Comparison of ENCODE assay signal across 8 mouse cellular contexts in the genomic region with DNA sequence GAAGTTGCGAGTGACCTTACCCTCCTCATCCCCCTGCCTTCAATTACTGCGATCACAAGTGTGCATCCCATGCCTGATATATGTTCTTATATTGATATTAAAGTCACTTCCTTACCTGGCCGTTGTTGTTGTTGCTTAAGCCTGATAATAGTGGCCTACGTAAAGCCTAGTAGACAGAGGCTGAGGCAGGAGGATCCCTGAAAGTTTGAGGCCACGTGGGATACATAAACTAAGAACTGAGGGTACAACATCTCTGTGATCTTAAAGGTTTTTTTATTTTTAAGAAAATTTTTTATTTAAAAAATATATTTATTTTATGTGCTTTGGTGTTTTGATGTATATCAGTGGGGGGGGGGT. TPM values are rescaled to one million over a fixed set of nuclear protein-coding genes. Genes with fewer than 3 reads are reported as not detected.
DNase-seq lines count a peak whose midpoint lies in the region; ATAC-seq and TF ChIP-seq lines count a peak whose summit lies in the region.

A gene (plus strand): TSS at position 258 of the 357 bp plus-strand sequence.

- DNase-seq in lung, postnatal 10 days, result no peak
- DNase-seq in forebrain, embryonic 11.5 days (ENCODE audit: low spot score), result no peak
- DNase-seq in urinary bladder, postnatal 10 days (ENCODE audit: low spot score), result no peak
- DNase-seq in thymus, adult 2 months, result no peak
- DNase-seq in kidney, adult 11 months, result no peak

- TF ChIP-seq POLR2A in thymus, adult 2 months (IDR thresholded peaks at IDR 0.05; ENCODE audit: control insufficient read depth, extremely low read depth, insufficient read depth, low read length, poor library complexity), result no peak

- H3K27me3 ChIP-seq in lung, embryonic 15.5 days, result no peaks in the 10 kb centered on the region
- no peaks in the 10 kb centered on the region for H3K27me3 ChIP-seq in forebrain, embryonic 11.5 days (ENCODE audit: control insufficient read depth, insufficient read depth, low read length)
- H3K27me3 ChIP-seq in intestine, postnatal 0 days (replicated peaks; ENCODE audit: control insufficient read depth, insufficient read depth, low read length), result no peaks in the 10 kb centered on the region
- H3K27me3 ChIP-seq in neural tube, embryonic 14.5 days (ENCODE audit: control insufficient read depth, insufficient read depth, low read length), result no peaks in the 10 kb centered on the region
- H3K27me3 ChIP-seq in thymus, adult 2 months (ENCODE audit: control insufficient read depth, insufficient read depth, low read length), result no peaks in the 10 kb centered on the region; the same call in 1 of the 2 replicates

- H3K9me3 ChIP-seq in lung, embryonic 15.5 days, result no peaks in the 10 kb centered on the region
- H3K9me3 ChIP-seq in forebrain, embryonic 11.5 days (ENCODE audit: control insufficient read depth, low read length), result no peaks in the 10 kb centered on the region
- H3K9me3 ChIP-seq in intestine, postnatal 0 days (ENCODE audit: control insufficient read depth), result no peaks in the 10 kb centered on the region
- no peaks in the 10 kb centered on the region for H3K9me3 ChIP-seq in neural tube, embryonic 14.5 days (ENCODE audit: control insufficient read depth, low read length)

- ATAC-seq in lung, embryonic 15.5 days (ENCODE audit: borderline replicate concordance, extremely low read depth, low FRiP score, low TSS enrichment), result no peak
- ATAC-seq in forebrain, embryonic 11.5 days (replicated peaks; ENCODE audit: low FRiP score), result no peak
- ATAC-seq in intestine, postnatal 0 days, result no peak
- ATAC-seq in neural tube, embryonic 14.5 days (ENCODE audit: low read depth), result no peak

- no peak for TF ChIP-seq CTCF in intestine, postnatal 0 days (IDR thresholded peaks at IDR 0.05; ENCODE audit: low read depth)
- TF ChIP-seq CTCF in thymus, adult 2 months (IDR thresholded peaks at IDR 0.05; ENCODE audit: borderline replicate concordance, control insufficient read depth, extremely low read depth, insufficient read depth, low read length, poor library complexity), result no peak

- H3K9ac ChIP-seq in lung, embryonic 15.5 days, result peak within 1 kb of the TSS; percentile 82; the same call in 1 of the 2 replicates
- H3K9ac ChIP-seq in forebrain, embryonic 11.5 days (ENCODE audit: low read length), result peak within 1 kb of the TSS; percentile 82
- H3K9ac ChIP-seq in intestine, postnatal 0 days (ENCODE audit: low read depth, low read length), result 0 out of 2 replicates have a peak within 1 kb of the TSS, but pooled peaks have one; percentile 22
- H3K9ac ChIP-seq in neural tube, embryonic 14.5 days (replicated peaks; ENCODE audit: low read depth, low read length), result no peak within 1 kb of the TSS

- H3K4me1 ChIP-seq in lung, embryonic 15.5 days, result peaks cover 65% of the 10 kb centered on the region
- H3K4me1 ChIP-seq in forebrain, embryonic 11.5 days (replicated peaks; ENCODE audit: control insufficient read depth, insufficient read depth, low read length), result peaks cover 19% of the 10 kb centered on the region
- H3K4me1 ChIP-seq in intestine, postnatal 0 days (replicated peaks; ENCODE audit: control insufficient read depth, insufficient read depth, low read length), result 0 out of 2 replicates have a peak, but pooled peaks cover 7% of the 10 kb centered on the region
- H3K4me1 ChIP-seq in neural tube, embryonic 14.5 days (ENCODE audit: control insufficient read depth, insufficient read depth, low read length), result peaks cover 11% of the 10 kb centered on the region
- peaks cover 38% of the 10 kb centered on the region for H3K4me1 ChIP-seq in thymus, adult 2 months (replicated peaks; ENCODE audit: control insufficient read depth, insufficient read depth, low read length)

- peak within 1 kb of the TSS; percentile 78 for H3K4me2 ChIP-seq in lung, embryonic 15.5 days
- peak within 1 kb of the TSS; percentile 80; the same call in 1 of the 2 replicates for H3K4me2 ChIP-seq in forebrain, embryonic 11.5 days (ENCODE audit: low read depth, low read length, severe bottlenecking)
- peak within 1 kb of the TSS; percentile 68 for H3K4me2 ChIP-seq in intestine, postnatal 0 days (replicated peaks; ENCODE audit: low read depth)
- H3K4me2 ChIP-seq in neural tube, embryonic 14.5 days (ENCODE audit: low read depth, low read length), result peak within 1 kb of the TSS; percentile 43

- H3K4me3 ChIP-seq in lung, embryonic 15.5 days, result peak within 1 kb of the TSS; percentile 72
- H3K4me3 ChIP-seq in forebrain, embryonic 11.5 days (ENCODE audit: low read depth, low read length), result peak within 1 kb of the TSS; percentile 45
- H3K4me3 ChIP-seq in intestine, postnatal 0 days (ENCODE audit: low read depth, low read length), result peak within 1 kb of the TSS; percentile 45
- peak within 1 kb of the TSS; percentile 32; the same call in 1 of the 2 replicates for H3K4me3 ChIP-seq in neural tube, embryonic 14.5 days (ENCODE audit: low read depth, low read length)
- H3K4me3 ChIP-seq in thymus, adult 2 months (ENCODE audit: control insufficient read depth, insufficient read depth, low read length), result no peak within 1 kb of the TSS

- peak within 1 kb of the TSS; percentile 92 for H3K27ac ChIP-seq in lung, embryonic 15.5 days
- H3K27ac ChIP-seq in forebrain, embryonic 11.5 days (ENCODE audit: low read depth, low read length), result peak within 1 kb of the TSS; percentile 60
- peak within 1 kb of the TSS; percentile 64 for H3K27ac ChIP-seq in intestine, postnatal 0 days (ENCODE audit: low read depth, low read length)
- peak within 1 kb of the TSS; percentile 1; the same call in 1 of the 2 replicates for H3K27ac ChIP-seq in neural tube, embryonic 14.5 days (ENCODE audit: low read depth, low read length)
- no peak within 1 kb of the TSS for H3K27ac ChIP-seq in thymus, adult 2 months (ENCODE audit: control insufficient read depth, insufficient read depth, low read length)

- WGBS in lung, embryonic 15.5 days, result 86% methylated on average over 5 of the region's 5 CpGs
- 95% methylated on average over 5 of the region's 5 CpGs for WGBS in forebrain, embryonic 11.5 days
- WGBS in intestine, postnatal 0 days, result 90% methylated on average over 5 of the region's 5 CpGs
- WGBS in neural tube, embryonic 14.5 days, result 96% methylated on average over 5 of the region's 5 CpGs
- WGBS in thymus, adult 2 months, result 98% methylated on average over 5 of the region's 5 CpGs

- peaks cover 13% of the 10 kb centered on the region for H3K36me3 ChIP-seq in lung, embryonic 15.5 days
- H3K36me3 ChIP-seq in forebrain, embryonic 11.5 days (ENCODE audit: control insufficient read depth, insufficient read depth, low read length), result no peaks in the 10 kb centered on the region
- no peaks in the 10 kb centered on the region for H3K36me3 ChIP-seq in intestine, postnatal 0 days (ENCODE audit: control insufficient read depth, insufficient read depth)
- no peaks in the 10 kb centered on the region for H3K36me3 ChIP-seq in neural tube, embryonic 14.5 days (ENCODE audit: control insufficient read depth, insufficient read depth, low read length)
- H3K36me3 ChIP-seq in thymus, adult 2 months (ENCODE audit: control insufficient read depth, insufficient read depth, low read length), result no peaks in the 10 kb centered on the region

RNA-seq across cellular contexts. Expression of the gene that starts here (rescaled TPM):
- 34.9 and 35.9 TPM in 2 replicates for polyA plus RNA-seq in lung, embryonic 15.5 days (2015; fragmentation: Nextera tagmentation; extraction: Ambion mirVana)
- polyA plus RNA-seq in forebrain, embryonic 11.5 days (2014; fragmentation: Nextera tagmentation; extraction: Ambion mirVana), result 19.0 and 19.5 TPM in 2 replicates
- 3.6 and 4.0 TPM in 2 replicates for polyA plus RNA-seq in intestine, postnatal 0 days (2015; fragmentation: Nextera tagmentation; extraction: Ambion mirVana)
- polyA plus RNA-seq in neural tube, embryonic 14.5 days (2014; fragmentation: Nextera tagmentation; extraction: Ambion mirVana), result 2.3 and 5.6 TPM in 2 replicates
- 1.5 and 2.0 TPM in 2 replicates for polyA plus RNA-seq in thymus, adult 2 months (2012; rRNA removed)
